ENCODE assay signal across 10 mouse cellular contexts in genomic region chr2:156780752-156781151, GRCm38 (mm10). TPM values are rescaled to one million over a fixed set of nuclear protein-coding genes. Genes with fewer than 3 reads are reported as not detected.
A peak's percentile ranks its signal among the peaks of the same experiment; 100 is the strongest.
DNase-seq lines count a peak whose midpoint lies in the region; ATAC-seq and TF ChIP-seq lines count a peak whose summit lies in the region.
"Had no signal": no experiment of that assay in that cellular context is flagged by ENCODE, and none has a peak within 500 bp of the region (broad histone marks: within the 10 kb centered on the region; RNA-seq: fewer than 3 reads in every experiment).

No protein-coding gene starts in this region.

- H3K4me1 ChIP-seq in heart, embryonic 13.5 days, result peaks cover 80% of the 10 kb centered on the region
- H3K4me1 ChIP-seq in E14TG2a.4 (replicated peaks; ENCODE audit: low read depth, low read length), result peaks cover 59% of the 10 kb centered on the region
- no peaks in the 10 kb centered on the region for H3K4me1 ChIP-seq in embryonic facial prominence, embryonic 11.5 days (ENCODE audit: control insufficient read depth, insufficient read depth, low read length)
- H3K4me1 ChIP-seq in liver, embryonic 11.5 days (replicated peaks; ENCODE audit: control insufficient read depth, insufficient read depth, low read length), result peaks cover 66% of the 10 kb centered on the region

- peak; percentile 52 for ATAC-seq in heart, embryonic 13.5 days (ENCODE audit: extremely low read depth, insufficient number of reproducible peaks, low FRiP score, low TSS enrichment)
- peak; percentile 4; the same call in 1 of the 2 replicates for ATAC-seq in embryonic facial prominence, embryonic 11.5 days (replicated peaks; ENCODE audit: insufficient number of reproducible peaks, low FRiP score, low TSS enrichment, low read depth)
- peak; percentile 37 for ATAC-seq in liver, embryonic 11.5 days (replicated peaks; ENCODE audit: low FRiP score)
- no peak for ATAC-seq in CD4-positive, CD25-positive, alpha-beta regulatory T cell, adult 4 months

- no peak for TF ChIP-seq CTCF in E14TG2a.4 (conservative IDR thresholded peaks at IDR 0.05; ENCODE audit: low read length)

- 20% methylated on average over 17 of the region's 17 CpGs for WGBS in heart, embryonic 13.5 days
- WGBS in embryonic facial prominence, embryonic 11.5 days, result 15% methylated on average over 17 of the region's 17 CpGs
- 19% methylated on average over 17 of the region's 17 CpGs for WGBS in liver, embryonic 11.5 days

- DNase-seq in heart, postnatal 36 days, result no peak
- peak; percentile 38 for DNase-seq in embryonic facial prominence, embryonic 11.5 days (ENCODE audit: low spot score)
- DNase-seq in liver, embryonic 11.5 days (ENCODE audit: low spot score), result no peak
- no peak for DNase-seq in ovary, postnatal 14 days (ENCODE audit: low spot score)
- no peak for DNase-seq in ovary, postnatal 36 days (ENCODE audit: low spot score)
- DNase-seq: cerebellum, adult 2 months had no signal

- intact Hi-C loops in heart, postnatal 36 days (cut with DNase I), result no loop called here

- no peaks in the 10 kb centered on the region for H3K27me3 ChIP-seq in heart, embryonic 13.5 days (replicated peaks)
- H3K27me3 ChIP-seq in E14TG2a.4 (ENCODE audit: insufficient read depth, low read length), result peaks cover 22% of the 10 kb centered on the region
- 0 out of 2 replicates have a peak, but pooled peaks cover 3% of the 10 kb centered on the region for H3K27me3 ChIP-seq in embryonic facial prominence, embryonic 11.5 days (ENCODE audit: control insufficient read depth, insufficient read depth, low read length)
- peaks cover 5% of the 10 kb centered on the region for H3K27me3 ChIP-seq in liver, embryonic 11.5 days (replicated peaks; ENCODE audit: control insufficient read depth, insufficient read depth, low read length)

- peaks cover 36% of the 10 kb centered on the region for H3K36me3 ChIP-seq in heart, embryonic 13.5 days
- no peaks in the 10 kb centered on the region for H3K36me3 ChIP-seq in E14TG2a.4 (ENCODE audit: insufficient read depth, low read length)
- H3K36me3 ChIP-seq in embryonic facial prominence, embryonic 11.5 days (replicated peaks; ENCODE audit: control insufficient read depth, insufficient read depth, low read depth, low read length), result no peaks in the 10 kb centered on the region
- H3K36me3 ChIP-seq in liver, embryonic 11.5 days (ENCODE audit: control insufficient read depth, insufficient read depth, low read length), result no peaks in the 10 kb centered on the region
- H3K36me3 ChIP-seq: midbrain, embryonic 12.5 days had no signal

- H3K9me3 ChIP-seq in heart, embryonic 13.5 days, result no peaks in the 10 kb centered on the region
- peaks cover 11% of the 10 kb centered on the region for H3K9me3 ChIP-seq in E14TG2a.4 (ENCODE audit: low read length)
- no peaks in the 10 kb centered on the region for H3K9me3 ChIP-seq in embryonic facial prominence, embryonic 11.5 days (replicated peaks; ENCODE audit: control insufficient read depth, low read length)
- H3K9me3 ChIP-seq in liver, embryonic 11.5 days (ENCODE audit: control insufficient read depth, low read length), result no peaks in the 10 kb centered on the region

- H3K9ac ChIP-seq in heart, embryonic 13.5 days, result no peak overlapping the region
- no peak overlapping the region for H3K9ac ChIP-seq in embryonic facial prominence, embryonic 11.5 days (replicated peaks; ENCODE audit: low read length)
- peak overlapping the region; percentile 36; the same call in 1 of the 2 replicates for H3K9ac ChIP-seq in liver, embryonic 11.5 days (ENCODE audit: low read depth, low read length)
- H3K9ac ChIP-seq: midbrain, embryonic 12.5 days had no signal

- peak overlapping the region; percentile 76 for H3K4me2 ChIP-seq in heart, embryonic 13.5 days
- no peak overlapping the region for H3K4me2 ChIP-seq in embryonic facial prominence, embryonic 11.5 days (ENCODE audit: low read depth, low read length)
- H3K4me2 ChIP-seq in liver, embryonic 11.5 days, result peak overlapping the region; percentile 53
- H3K4me2 ChIP-seq: midbrain, embryonic 12.5 days had no signal

- no peak overlapping the region for H3K27ac ChIP-seq in heart, embryonic 13.5 days (replicated peaks)
- no peak overlapping the region for H3K27ac ChIP-seq in embryonic facial prominence, embryonic 11.5 days (replicated peaks; ENCODE audit: low read depth, low read length)
- H3K27ac ChIP-seq in liver, embryonic 11.5 days (ENCODE audit: low read depth, low read length), result peak overlapping the region; percentile 90
- H3K27ac ChIP-seq: midbrain, embryonic 12.5 days had no signal

- H3K4me3 ChIP-seq in heart, embryonic 13.5 days, result 0 out of 2 replicates have a peak overlapping the region, but pooled peaks have one; percentile 10
- H3K4me3 ChIP-seq in E14TG2a.4 (replicated peaks; ENCODE audit: low read length), result peak overlapping the region; percentile 50
- H3K4me3 ChIP-seq in embryonic facial prominence, embryonic 11.5 days (ENCODE audit: low read depth, low read length), result no peak overlapping the region
- no peak overlapping the region; the same call in 1 of the 2 replicates for H3K4me3 ChIP-seq in liver, embryonic 11.5 days (ENCODE audit: low read depth, low read length)
- H3K4me3 ChIP-seq: midbrain, embryonic 12.5 days had no signal

RNA-seq across cellular contexts. Expression of gene Myl9, which starts 5.5 kb away (rescaled TPM):
- 1,696 and 1,855 TPM in 2 replicates for polyA plus RNA-seq in heart, embryonic 13.5 days (2015; fragmentation: Nextera tagmentation; extraction: Ambion mirVana)
- 100 to 1,000 TPM in 1 of 2 experiments, 10 to 100 TPM in 1; 97.9 to 115 TPM for total RNA-seq in heart, postnatal 36 days (2021)
- polyA plus RNA-seq in embryonic facial prominence, embryonic 11.5 days (2014; fragmentation: Nextera tagmentation; extraction: Ambion mirVana), result 128 and 151 TPM in 2 replicates
- 98.9 and 115 TPM in 2 replicates for polyA plus RNA-seq in liver, embryonic 11.5 days (2014; fragmentation: Nextera tagmentation; extraction: Ambion mirVana)
- polyA plus RNA-seq in CD4-positive, CD25-positive, alpha-beta regulatory T cell, adult 4 months (2017; shearing (Covaris generic)), result not detected

RNA-seq across cellular contexts. Expression of gene Tgif2, which starts 59.1 kb away (rescaled TPM):
- 35.5 and 35.9 TPM in 2 replicates for polyA plus RNA-seq in heart, embryonic 13.5 days (2015; fragmentation: Nextera tagmentation; extraction: Ambion mirVana)
- under 1 TPM; 0.51 to 0.72 TPM for total RNA-seq in heart, postnatal 36 days (2021)
- polyA plus RNA-seq in embryonic facial prominence, embryonic 11.5 days (2014; fragmentation: Nextera tagmentation; extraction: Ambion mirVana), result 91.0 and 97.6 TPM in 2 replicates
- 33.3 and 40.0 TPM in 2 replicates for polyA plus RNA-seq in liver, embryonic 11.5 days (2014; fragmentation: Nextera tagmentation; extraction: Ambion mirVana)
- polyA plus RNA-seq in CD4-positive, CD25-positive, alpha-beta regulatory T cell, adult 4 months (2017; shearing (Covaris generic)), result 10 to 100 TPM; 10.4 to 14.6 TPM

Comparison
In these comparisons a context has a peak if more than half of its experiments do, and no peak if none do; other contexts are left out.
1. H3K4me3 ChIP-seq: peak in heart, embryonic 13.5 days (single experiment) and E14TG2a.4 (single experiment); none in embryonic facial prominence, embryonic 11.5 days (single experiment) and liver, embryonic 11.5 days (single experiment).
2. RNA of gene Myl9, which starts 5.5 kb away (polyA plus RNA-seq): 1,696 to 1,855 TPM in heart, embryonic 13.5 days, 128 to 151 TPM in embryonic facial prominence, embryonic 11.5 days and 98.9 to 115 TPM in liver, embryonic 11.5 days; not detected in CD4-positive, CD25-positive, alpha-beta regulatory T cell, adult 4 months; every median in the first group is over 10 times any median in the second.